Mouse (Mus musculus) lung, embryonic 14.5 days (tissue): ENCODE data around the gene Spata31d1b. TPM values are rescaled to one million over a fixed set of nuclear protein-coding genes. Genes with fewer than 3 reads are reported as not detected.

Source experiments
- ATAC-seq: fragments of 200-750 bp; cut with Nextera tagmentation; 2 replicates; pipeline ENCODE4 v1.8.0; 2017; ENCODE audit warnings: mild to moderate bottlenecking, moderate TSS enrichment, moderate library complexity; ENCODE audit not compliant: insufficient read depth
- DNase-seq: peaks from one replicate; pipeline ENCODE4 v3.0.0-alpha.2; 2015
- H3K27ac ChIP-seq: fragments of 300-500 bp; sonication (generic); 2 replicates; pipeline ENCODE4 v1.5.1; 2014; ENCODE audit warnings: low read depth, mild to moderate bottlenecking, moderate library complexity
- H3K27me3 ChIP-seq: fragments of 300-500 bp; sonication (generic); 2 replicates; pipeline ENCODE4 v1.6.1; 2014; ENCODE audit warnings: low read length, control low read depth; ENCODE audit not compliant: insufficient read depth
- H3K36me3 ChIP-seq: fragments of 300-500 bp; sonication (generic); 2 replicates; pipeline ENCODE4 v1.6.1; 2014; ENCODE audit warnings: control low read depth; ENCODE audit not compliant: insufficient read depth
- H3K4me1 ChIP-seq: fragments of 300-500 bp; sonication (generic); 2 replicates; pipeline ENCODE4 v1.6.1; 2014; ENCODE audit warnings: antibody characterized with exemption, control low read depth; ENCODE audit not compliant: insufficient read depth
- H3K4me2 ChIP-seq: fragments of 300-500 bp; sonication (generic); 2 replicates; pipeline ENCODE4 v1.6.1; 2014; ENCODE audit warnings: mild to moderate bottlenecking
- H3K4me3 ChIP-seq: fragments of 300-500 bp; sonication (generic); 2 replicates; pipeline ENCODE4 v1.5.1; 2014; ENCODE audit warnings: low read depth, low read length
- H3K9ac ChIP-seq: fragments of 300-500 bp; sonication (generic); 2 replicates; pipeline ENCODE4 v1.6.1; 2014
- H3K9me3 ChIP-seq: fragments of 300-500 bp; sonication (generic); 2 replicates; pipeline ENCODE4 v1.6.1; 2016; ENCODE audit warnings: low read depth, low read length, control low read depth
- CTCF ChIP-seq: IDR thresholded peaks from 2 replicates; pipeline ENCODE4 v1.5.1; 2016; ENCODE audit warnings: antibody characterized with exemption, low read depth
- WGBS: fragments of 180-500 bp; shearing (Covaris S2); extraction: QIAGEN DNeasy Blood & Tissue Kit; methylation state at CpG from one replicate; pipeline ENCODE4 v1.1.7; 2014; 5-methylcytosine and 5-hydroxymethylcytosine counted together
- polyA plus RNA-seq: library from polyadenylated mRNA; unstranded; fragments of >200 nt; fragmentation: Nextera tagmentation; extraction: Ambion mirVana; gene quantifications from 2 replicates; pipeline ENCODE4 v1.2.1, GENCODE M21; 2014

Gene Spata31d1b
- polyA plus RNA-seq, 1 experiment from 2014 or later: not detected

DNA sequence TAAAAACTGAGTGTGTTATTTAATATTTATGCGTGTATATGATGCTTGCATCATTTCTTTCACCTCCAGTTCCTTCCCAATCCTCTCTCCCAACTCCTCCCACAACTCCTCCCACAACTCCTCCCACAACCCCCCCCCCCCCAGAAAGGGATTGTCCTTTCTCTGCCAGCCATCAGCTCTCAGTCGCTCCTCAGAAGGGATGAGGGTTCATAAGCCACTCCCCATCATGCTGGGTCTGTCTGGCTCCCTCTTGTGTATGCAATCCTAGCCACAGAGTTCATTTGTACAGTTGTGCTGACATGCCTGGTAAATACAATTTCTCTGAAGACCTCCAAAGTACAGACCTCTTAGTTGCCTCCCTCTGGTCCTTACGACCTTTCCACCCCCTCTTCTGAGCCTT, 23.1 kb downstream of the Spata31d1b start:
- Histone ChIP-seq H3K4me3 (no peak overlapping the region), H3K27ac (no peak overlapping the region), H3K9me3 (no peaks in the 10 kb centered on the region), H3K4me2 (no peak overlapping the region), H3K27me3 (no peaks in the 10 kb centered on the region), H3K4me1 (no peaks in the 10 kb centered on the region), H3K36me3 (no peaks in the 10 kb centered on the region), H3K9ac (no peak overlapping the region)
- ATAC-seq (peak; percentile 78), DNase-seq (peak; percentile 68)
- 34% methylated on average over 3 of the region's 3 CpGs for WGBS
- peak; percentile 41 for TF ChIP-seq CTCF

DNA sequence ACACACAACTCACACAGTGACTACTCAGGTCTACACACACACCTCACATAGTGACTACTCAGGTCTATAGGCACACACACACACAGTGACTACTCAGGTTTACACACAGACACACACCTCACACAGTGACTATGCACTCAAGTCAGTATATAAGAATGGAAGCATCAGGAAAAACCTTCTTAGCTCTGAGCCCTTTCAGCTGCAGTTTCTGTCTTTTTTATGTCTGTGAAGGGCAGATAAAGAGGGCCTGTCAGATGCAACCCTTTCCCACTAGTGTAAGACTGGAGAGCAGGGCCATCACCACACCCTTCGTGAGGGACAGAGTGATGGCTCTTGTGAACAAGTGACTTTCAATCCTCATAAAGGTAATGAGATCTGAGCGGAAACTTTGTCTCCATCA, 26.4 kb downstream of the Spata31d1b start:
- Histone ChIP-seq H3K36me3 (no peaks in the 10 kb centered on the region), H3K9ac (no peak overlapping the region), H3K27me3 (no peaks in the 10 kb centered on the region), H3K4me3 (no peak overlapping the region), H3K4me2 (no peak overlapping the region), H3K4me1 (no peaks in the 10 kb centered on the region), H3K27ac (no peak overlapping the region), H3K9me3 (no peaks in the 10 kb centered on the region)
- no peak for TF ChIP-seq CTCF
- DNase-seq (no peak), ATAC-seq (no peak)
- 77% methylated on average over 2 of the region's 2 CpGs for WGBS

DNA sequence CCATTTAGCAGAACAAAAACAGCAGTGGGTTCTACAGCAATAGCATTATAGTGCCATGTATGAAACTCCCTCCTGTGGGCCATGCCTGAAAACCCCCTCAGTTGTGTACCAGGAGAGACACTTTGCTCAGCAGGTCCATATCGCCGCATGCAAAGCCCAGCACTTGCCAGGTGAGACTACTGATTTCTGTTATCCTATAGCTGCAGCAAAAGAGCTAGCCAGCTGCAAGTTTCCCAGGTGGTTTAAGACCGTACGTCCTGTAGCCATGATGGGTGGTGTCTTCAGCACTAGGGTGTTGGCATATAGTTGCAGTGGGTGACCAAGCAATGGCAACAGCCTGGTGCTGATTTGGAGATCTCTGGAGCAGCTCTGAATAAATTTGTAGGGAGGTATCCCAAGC, 27.3 kb downstream of the Spata31d1b start:
- Histone ChIP-seq H3K9me3 (no peaks in the 10 kb centered on the region), H3K4me1 (no peaks in the 10 kb centered on the region), H3K36me3 (no peaks in the 10 kb centered on the region), H3K4me2 (no peak overlapping the region), H3K9ac (no peak overlapping the region), H3K27me3 (no peaks in the 10 kb centered on the region), H3K4me3 (no peak overlapping the region), H3K27ac (no peak overlapping the region; the same call in 1 of the 2 replicates)
- ATAC-seq (no peak), DNase-seq (no peak)
- TF ChIP-seq CTCF: no peak
- 87% methylated on average over 4 of the region's 4 CpGs for WGBS

DNA sequence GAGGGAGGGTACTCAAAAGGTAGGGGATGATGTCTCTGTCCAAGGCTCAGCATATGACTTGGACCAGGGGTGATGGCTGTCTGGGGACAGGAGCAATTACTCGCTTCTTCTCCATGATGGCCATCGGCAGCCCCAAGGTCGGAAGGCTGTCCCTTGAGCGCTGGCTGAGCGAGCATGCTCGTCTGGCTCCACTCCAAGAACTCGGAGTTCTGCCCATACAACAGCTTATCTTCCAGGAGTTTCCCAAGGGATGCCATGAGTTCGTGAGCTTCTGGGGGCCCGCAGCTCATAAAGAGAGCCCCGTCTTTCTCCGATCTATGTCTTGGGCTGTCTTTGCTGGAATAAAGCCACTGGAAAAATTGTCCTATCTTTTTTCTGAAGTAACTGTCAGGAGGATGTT, 29.0 kb downstream of the Spata31d1b start:
- H3K4me1 ChIP-seq: no peaks in the 10 kb centered on the region
- WGBS: 70% methylated on average over 11 of the region's 11 CpGs
- H3K27ac ChIP-seq: no peak overlapping the region
- H3K36me3 ChIP-seq: no peaks in the 10 kb centered on the region
- no peaks in the 10 kb centered on the region for H3K27me3 ChIP-seq
- peak; percentile 17 for DNase-seq
- no peaks in the 10 kb centered on the region for H3K9me3 ChIP-seq
- no peak for TF ChIP-seq CTCF
- no peak for ATAC-seq
- H3K9ac ChIP-seq: no peak overlapping the region
- H3K4me3 ChIP-seq: no peak overlapping the region
- H3K4me2 ChIP-seq: no peak overlapping the region

DNA sequence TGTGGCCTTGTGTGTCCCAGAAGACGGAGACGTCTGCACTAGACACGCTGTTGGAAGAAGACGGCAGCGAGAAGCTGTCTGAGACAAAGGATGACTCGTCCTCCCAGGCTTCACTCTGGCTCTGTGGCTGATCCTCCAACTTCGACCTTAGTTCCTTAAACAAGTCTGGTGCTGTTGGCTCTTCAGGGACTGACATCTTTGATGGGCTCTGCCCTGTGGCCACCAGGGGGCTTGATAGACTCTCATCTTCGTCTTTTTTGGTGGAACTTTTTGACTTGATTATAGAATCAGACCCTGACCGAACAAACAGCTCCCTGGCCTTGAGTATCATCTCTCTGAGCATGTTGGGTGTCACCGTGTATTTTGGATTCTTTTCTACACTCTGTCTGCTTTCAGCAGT, 29.6 kb downstream of the Spata31d1b start:
- ATAC-seq: no peak

DNA sequence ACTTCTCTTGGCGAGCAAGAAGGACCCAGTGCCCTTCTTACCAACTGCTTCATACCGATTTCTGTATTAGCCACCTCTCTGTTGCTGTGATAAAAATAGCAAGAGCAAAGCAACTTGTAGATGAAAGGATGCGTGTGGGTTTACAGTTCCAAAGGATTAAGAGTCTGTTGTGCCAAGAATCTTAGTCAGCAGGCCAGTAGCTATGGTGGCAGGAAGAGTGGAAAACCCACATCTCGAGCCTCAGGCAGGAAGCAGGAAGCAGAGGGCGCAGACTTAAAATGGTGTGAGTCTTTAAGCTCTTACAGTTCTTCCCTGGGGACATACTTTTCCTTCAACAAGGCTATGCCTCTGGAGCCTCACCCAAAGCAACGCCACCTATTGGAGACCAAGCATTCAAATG, 33.4 kb downstream of the Spata31d1b start:
- WGBS: 79% methylated on average over 6 of the region's 6 CpGs
- Histone ChIP-seq H3K4me3 (no peak overlapping the region), H3K36me3 (no peaks in the 10 kb centered on the region), H3K9me3 (no peaks in the 10 kb centered on the region), H3K27ac (no peak overlapping the region), H3K4me1 (no peaks in the 10 kb centered on the region), H3K9ac (no peak overlapping the region), H3K27me3 (no peaks in the 10 kb centered on the region), H3K4me2 (no peak overlapping the region)
- no peak for DNase-seq
- ATAC-seq: no peak
- no peak for TF ChIP-seq CTCF

More for the DNA sequence above, 29.6 kb downstream of the Spata31d1b start:
- no peak overlapping the region for H3K27ac ChIP-seq
- no peak overlapping the region for H3K4me2 ChIP-seq
- H3K4me3 ChIP-seq: no peak overlapping the region
- no peaks in the 10 kb centered on the region for H3K36me3 ChIP-seq
- no peaks in the 10 kb centered on the region for H3K27me3 ChIP-seq
- H3K9ac ChIP-seq: no peak overlapping the region
- peak; percentile 58 for TF ChIP-seq CTCF
- DNase-seq: peak; percentile 51
- no peaks in the 10 kb centered on the region for H3K4me1 ChIP-seq
- WGBS: 70% methylated on average over 10 of the region's 10 CpGs
- H3K9me3 ChIP-seq: no peaks in the 10 kb centered on the region

DNA sequence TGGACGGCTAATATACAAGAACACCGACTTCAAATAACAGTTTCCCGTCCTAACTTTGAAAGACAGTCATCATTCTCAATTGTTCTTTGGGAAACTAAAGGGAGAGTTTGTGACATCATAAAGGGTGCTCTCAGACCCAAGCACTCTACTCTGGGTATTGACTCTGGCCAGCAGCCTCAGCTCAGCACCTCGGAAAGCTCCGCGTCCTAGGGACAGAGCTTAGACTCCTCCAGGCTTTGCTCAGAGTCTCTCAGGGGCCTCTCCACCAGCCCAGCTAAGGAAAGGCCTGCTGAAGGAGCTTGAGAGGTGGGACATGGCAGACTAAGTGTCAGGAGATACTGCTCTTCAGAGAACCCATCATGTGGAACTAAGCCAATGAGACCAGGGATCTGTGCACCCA, 34.1 kb downstream of the Spata31d1b start:
- Histone ChIP-seq H3K9ac (no peak overlapping the region), H3K36me3 (no peaks in the 10 kb centered on the region), H3K27ac (no peak overlapping the region), H3K4me3 (no peak overlapping the region), H3K4me1 (no peaks in the 10 kb centered on the region), H3K9me3 (no peaks in the 10 kb centered on the region), H3K27me3 (no peaks in the 10 kb centered on the region), H3K4me2 (no peak overlapping the region)
- WGBS: 62% methylated on average over 6 of the region's 6 CpGs
- TF ChIP-seq CTCF: no peak
- DNase-seq (peak; percentile 61), ATAC-seq (no peak)

DNA sequence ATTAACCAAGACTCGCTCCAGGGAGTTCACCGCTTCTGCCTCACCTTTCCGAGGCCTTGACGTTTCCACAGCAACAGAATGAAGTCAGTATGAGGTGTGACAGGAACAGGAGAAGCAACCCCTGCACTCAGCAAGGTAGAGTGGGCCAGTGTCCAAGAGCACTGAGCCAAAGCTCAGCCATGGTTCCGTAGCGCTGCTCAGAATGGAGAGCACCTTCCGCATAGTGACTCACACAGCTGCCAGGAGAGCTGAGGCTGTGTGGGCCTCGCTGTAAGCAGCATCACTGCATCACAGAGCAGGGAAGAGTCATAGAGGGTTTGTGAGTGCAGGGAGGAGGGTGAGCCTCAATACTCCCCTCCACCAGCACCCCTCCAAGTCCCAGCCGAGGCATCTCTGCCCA, 34.6 kb downstream of the Spata31d1b start, which contains the start of gene 1700014D04Rik:
TSS of gene 1700014D04Rik (minus strand) at position 42 of the 400 bp plus-strand sequence.
- no peaks in the 10 kb centered on the region for H3K4me1 ChIP-seq
- TF ChIP-seq CTCF: no peak
- H3K9ac ChIP-seq: no peak within 1 kb of the TSS
- H3K36me3 ChIP-seq: no peaks in the 10 kb centered on the region
- no peak for DNase-seq
- no peak for ATAC-seq
- H3K4me2 ChIP-seq: no peak within 1 kb of the TSS
- no peak within 1 kb of the TSS for H3K27ac ChIP-seq
- 79% methylated on average over 9 of the region's 9 CpGs for WGBS
- H3K27me3 ChIP-seq: no peaks in the 10 kb centered on the region
- H3K4me3 ChIP-seq: no peak within 1 kb of the TSS
- no peaks in the 10 kb centered on the region for H3K9me3 ChIP-seq
